Mouse (Mus musculus) adrenal gland, postnatal 25 days (tissue): ENCODE data around the gene Wdr20. TPM values are rescaled to one million over a fixed set of nuclear protein-coding genes. Genes with fewer than 3 reads are reported as not detected.
"Not testable (repeated sequence)": the region's sequence is repeated elsewhere in the genome, so short reads cannot be mapped to it uniquely, and the experiment has no call there.

Experiments
- DNase-seq: peaks from one replicate; pipeline ENCODE4 v3.0.0; 2021; ENCODE audit warnings: mixed read lengths
- long read RNA-seq: library from polyadenylated mRNA; stranded (forward); transcript quantifications from one replicate; pipeline ENCODE4 v2.0.0, GENCODE M21; 2021
- total RNA-seq: library from RNA; stranded (reverse); gene quantifications from 2 replicates; pipeline ENCODE4 v1.2.3, GENCODE M21; 2021

Gene Wdr20
- 40.7 and 51.1 TPM in 2 replicates for total RNA-seq
- long read RNA-seq, transcript Wdr20-201 (3 exons, 2,384 nt): major isoform, 34 of 79 reads
- long read RNA-seq, transcript Wdr20-205 (3 exons, 1,351 nt): minor isoform, 8 of 79 reads
- long read RNA-seq, transcript Wdr20-203 (1 exons, 2,252 nt): minor isoform, 11 of 79 reads
- long read RNA-seq, partial matches to known transcripts: 3 of 79 reads
- long read RNA-seq, other reads (novel, unspliced or antisense): 23 of 79 reads

GRCm38 (mm10) chr12:110737170-110738157 lies at the start of gene Wdr20:
Gene Wdr20, plus strand, starts transcription at chr12:110737944.
- DNase-seq: peak; percentile 100

- not testable (repeated sequence) for DNase-seq
These were observed 48.8 kb upstream of the Wdr20 start for GRCm38 (mm10) chr12:110688921-110689320.

GRCm38 (mm10) chr12:110689919-110690643 lies 47.7 kb upstream of the Wdr20 start:
- no peak for DNase-seq

GRCm38 (mm10) chr12:110693378-110693777 lies 44.4 kb upstream of the Wdr20 start:
- DNase-seq: not testable (repeated sequence)

GRCm38 (mm10) chr12:110695676-110696171 lies 42.0 kb upstream of the Wdr20 start:
- DNase-seq: peak; percentile 65

GRCm38 (mm10) chr12:110696173-110696974 lies 41.4 kb upstream of the Wdr20 start:
- peak; percentile 100 for DNase-seq

- no peak for DNase-seq
These were observed 40.8 kb upstream of the Wdr20 start for GRCm38 (mm10) chr12:110696975-110697400.

GRCm38 (mm10) chr12:110697457-110697856 lies 40.3 kb upstream of the Wdr20 start:
- DNase-seq: no peak

- DNase-seq: no peak
These were observed 39.7 kb upstream of the Wdr20 start for GRCm38 (mm10) chr12:110698080-110698479.

GRCm38 (mm10) chr12:110698523-110699170 lies 39.1 kb upstream of the Wdr20 start:
- DNase-seq: no peak

GRCm38 (mm10) chr12:110699171-110699547 lies 38.6 kb upstream of the Wdr20 start:
- no peak for DNase-seq

GRCm38 (mm10) chr12:110700730-110701129 lies 37.0 kb upstream of the Wdr20 start:
- no peak for DNase-seq

GRCm38 (mm10) chr12:110701363-110701762 lies 36.4 kb upstream of the Wdr20 start:
- DNase-seq: not testable (repeated sequence)

- DNase-seq: no peak
These were observed 35.2 kb upstream of the Wdr20 start, which contains the start of gene Hsp90aa1 for GRCm38 (mm10) chr12:110702556-110702955. Gene Hsp90aa1, minus strand, starts transcription at chr12:110702728.

GRCm38 (mm10) chr12:110703008-110703471 lies 34.7 kb upstream of the Wdr20 start:
- peak; percentile 91 for DNase-seq

- no peak for DNase-seq
These were observed 34.1 kb upstream of the Wdr20 start for GRCm38 (mm10) chr12:110703682-110704081.

- DNase-seq: not testable (repeated sequence)
These were observed 32.3 kb upstream of the Wdr20 start for GRCm38 (mm10) chr12:110705419-110705818.

- DNase-seq: peak; percentile 67
These were observed 31.2 kb upstream of the Wdr20 start for GRCm38 (mm10) chr12:110706337-110707231.

- no peak for DNase-seq
These were observed 30.3 kb upstream of the Wdr20 start for GRCm38 (mm10) chr12:110707451-110707850.

GRCm38 (mm10) chr12:110711270-110711669 lies 26.5 kb upstream of the Wdr20 start:
- DNase-seq: no peak
